Mouse (Mus musculus) granulocyte monocyte progenitor cell, adult 5-6 weeks (primary cell): Measurements from ENCODE around the gene Clmn. TPM values are rescaled to one million over a fixed set of nuclear protein-coding genes. Genes with fewer than 3 reads are reported as not detected.
A peak's percentile ranks its signal among the peaks of the same experiment; 100 is the strongest.

Experiments
- ATAC-seq: replicated peaks from 2 replicates; pipeline ENCODE4 v1.8.0; 2016; ENCODE audit warnings: mild to moderate bottlenecking, moderate TSS enrichment, inconsistent platforms; ENCODE audit not compliant: poor library complexity, severe bottlenecking
- total RNA-seq, 2 experiments: library from RNA; stranded (forward) in 1 of 2; stranded (reverse) in 1 of 2; fragments of 200-712, 200-1000 nt in 1 of 2; fragments of >200 nt in 1 of 2; fragmentation: Nextera tagmentation in 1 of 2; gene quantifications; 2 replicates each; pipeline ENCODE4 v1.2.3; 2014 to 2017

Clmn gene
- total RNA-seq, 2 experiments from 2014 or later: 0.84 TPM; not detected in 1

DNA sequence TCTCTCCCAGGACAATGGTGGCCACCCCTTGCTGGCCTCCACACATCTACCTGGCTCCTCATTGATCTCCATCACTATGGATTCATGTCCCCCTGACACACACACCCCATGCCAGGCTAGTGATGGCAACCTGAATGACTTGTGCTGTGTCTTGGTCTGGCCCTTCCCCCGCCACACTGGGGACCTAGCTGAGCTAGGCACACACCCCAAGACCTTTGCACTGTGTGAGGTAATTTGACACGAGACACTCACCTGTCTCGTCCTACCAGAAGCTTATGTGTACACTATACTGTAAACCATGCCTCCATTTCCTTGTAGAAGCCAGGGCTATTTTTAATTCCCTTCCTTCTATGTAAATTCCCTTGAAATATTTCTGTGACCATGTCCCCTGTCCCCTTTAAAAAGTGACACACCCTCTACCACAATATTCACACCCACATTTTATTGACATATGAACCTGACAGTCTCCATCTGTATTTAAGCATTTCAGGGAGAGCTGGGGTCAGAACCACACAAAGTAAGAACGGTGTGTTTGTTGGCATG is 16.7 kb upstream of the Clmn start:
- ATAC-seq: no peak

DNA sequence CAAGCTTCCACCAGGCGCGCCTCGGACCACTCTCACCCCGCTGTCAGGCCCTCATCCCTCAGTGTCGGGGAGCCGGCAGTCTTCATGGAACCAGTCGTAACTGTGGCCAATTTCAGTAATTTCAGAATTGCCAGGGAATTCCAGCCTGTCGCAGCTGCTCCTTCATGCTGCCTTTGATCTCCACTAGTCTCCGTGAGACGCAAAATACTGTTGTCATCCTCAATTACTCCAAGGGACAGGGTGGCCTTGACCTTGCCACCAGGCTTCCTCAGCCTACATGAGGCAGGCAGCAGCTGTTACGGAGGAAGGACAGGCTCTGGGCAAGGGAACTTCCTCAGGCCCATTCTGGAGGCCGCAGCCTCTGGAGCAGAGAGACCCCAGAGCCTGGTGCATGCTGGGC is 15.5 kb upstream of the Clmn start:
- ATAC-seq: no peak

GRCm38 (mm10) chr12:104879577-104879989 is 14.7 kb upstream of the Clmn start:
- no peak for ATAC-seq

GRCm38 (mm10) chr12:104876053-104876452 is 11.2 kb upstream of the Clmn start:
- no peak for ATAC-seq

DNA sequence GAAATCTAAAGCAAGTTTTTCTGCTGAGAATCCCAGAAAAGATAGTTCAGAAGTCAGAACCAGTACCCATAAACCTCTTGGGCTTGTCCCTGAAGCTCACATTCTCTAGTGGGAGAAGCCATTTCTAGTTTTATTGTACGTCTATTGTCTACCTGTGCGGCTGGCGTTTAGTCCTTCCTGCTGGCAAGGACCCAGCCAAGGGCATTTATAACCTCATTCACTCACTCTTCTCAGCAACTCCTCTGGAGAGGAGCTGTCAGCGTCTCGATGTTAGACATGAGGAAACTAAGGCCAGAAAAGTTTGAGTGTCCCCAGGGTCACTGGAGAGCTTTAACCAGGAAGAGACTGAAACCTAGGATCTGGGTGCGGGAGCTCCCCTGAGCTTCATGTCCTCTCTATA is 7.1 kb upstream of the Clmn start:
- no peak for ATAC-seq

DNA sequence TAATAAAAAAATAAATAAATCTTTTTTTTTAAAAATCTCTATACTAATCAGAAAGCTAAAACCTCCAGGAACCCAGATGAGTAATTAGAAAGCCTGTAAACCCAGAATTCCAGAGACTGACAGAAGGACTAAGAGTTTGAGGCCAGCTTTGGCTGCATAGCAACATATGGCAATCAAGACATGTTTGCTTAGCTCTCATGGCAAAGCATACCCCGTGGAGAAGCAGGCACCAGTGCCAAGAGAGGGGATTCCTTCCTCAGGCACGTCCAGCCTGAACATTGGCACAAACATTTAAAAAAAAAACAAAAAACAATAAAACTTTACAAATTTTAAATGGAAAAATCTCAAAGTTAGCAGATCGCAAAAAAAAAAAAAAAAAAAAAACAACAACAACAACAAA is 4.9 kb upstream of the Clmn start:
- no peak for ATAC-seq

DNA sequence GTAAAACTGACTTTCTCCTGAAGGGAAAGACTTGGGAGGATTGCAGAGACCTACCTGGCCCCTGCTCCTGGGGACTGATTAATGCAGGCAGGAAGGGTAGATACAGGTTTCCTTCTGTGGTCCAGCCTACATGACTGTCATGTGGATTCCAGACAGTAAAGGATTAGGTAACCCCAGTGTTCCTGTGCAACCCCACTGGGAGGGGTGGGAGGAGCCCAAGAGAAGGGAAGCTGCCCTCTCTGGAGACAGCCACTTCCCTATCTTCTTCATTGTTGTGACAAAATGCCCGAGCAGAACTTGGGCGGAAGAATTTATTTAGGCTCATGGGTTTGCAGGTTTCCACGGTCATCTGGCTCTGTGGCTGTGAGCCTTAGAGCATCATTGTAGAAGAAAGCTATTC is 3.6 kb upstream of the Clmn start:
- ATAC-seq: peak; percentile 87

DNA sequence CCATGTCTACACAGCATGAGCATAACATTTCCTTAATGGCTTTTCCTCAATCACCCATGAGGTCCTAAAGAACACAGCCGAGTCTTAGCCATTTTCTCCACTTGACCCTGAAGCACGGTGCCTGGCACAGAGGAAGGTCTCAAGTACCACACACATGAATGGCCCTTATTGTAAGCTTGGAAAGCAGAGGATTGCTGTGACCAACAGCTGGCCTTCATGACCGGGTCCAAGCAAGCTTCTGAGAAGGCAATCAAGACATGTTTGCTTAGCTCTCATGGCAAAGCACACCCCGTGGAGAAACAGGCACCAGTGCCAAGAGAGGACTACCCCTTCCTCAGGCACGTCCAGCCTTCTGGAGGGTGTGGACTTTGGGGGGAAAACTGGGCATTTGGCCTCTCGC is 3.0 kb upstream of the Clmn start:
- no peak for ATAC-seq

GRCm38 (mm10) chr12:104865166-104865535 is 275 bp upstream of the Clmn start:
- ATAC-seq: 0 out of 2 replicates have a peak, but pooled peaks have one; percentile 7

GRCm38 (mm10) chr12:104863653-104864052 is 1.2 kb downstream of the Clmn start:
- no peak for ATAC-seq

GRCm38 (mm10) chr12:104859140-104859539 is 5.7 kb downstream of the Clmn start:
- ATAC-seq: no peak

GRCm38 (mm10) chr12:104858732-104859131 is 6.1 kb downstream of the Clmn start:
- ATAC-seq: no peak

DNA sequence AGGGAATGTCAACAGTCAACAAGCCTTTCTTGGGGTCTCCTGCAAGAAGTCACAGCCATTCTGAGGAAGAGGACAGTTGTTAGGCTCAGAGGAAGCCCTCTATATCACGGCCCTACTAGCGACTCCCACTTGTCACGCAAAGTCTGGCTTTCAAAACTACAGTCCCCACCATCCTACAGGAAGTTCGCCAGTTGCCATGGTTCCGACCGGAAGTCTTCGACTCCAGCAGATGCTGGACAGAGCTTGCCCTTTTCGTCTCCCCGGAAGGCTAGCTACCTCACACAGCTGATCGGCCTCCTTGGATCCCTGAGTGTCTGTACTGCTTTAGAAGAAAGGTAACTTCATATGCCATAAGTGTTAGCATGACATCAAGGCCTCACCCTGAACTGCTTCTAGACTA is 7.3 kb downstream of the Clmn start:
- no peak for ATAC-seq

DNA sequence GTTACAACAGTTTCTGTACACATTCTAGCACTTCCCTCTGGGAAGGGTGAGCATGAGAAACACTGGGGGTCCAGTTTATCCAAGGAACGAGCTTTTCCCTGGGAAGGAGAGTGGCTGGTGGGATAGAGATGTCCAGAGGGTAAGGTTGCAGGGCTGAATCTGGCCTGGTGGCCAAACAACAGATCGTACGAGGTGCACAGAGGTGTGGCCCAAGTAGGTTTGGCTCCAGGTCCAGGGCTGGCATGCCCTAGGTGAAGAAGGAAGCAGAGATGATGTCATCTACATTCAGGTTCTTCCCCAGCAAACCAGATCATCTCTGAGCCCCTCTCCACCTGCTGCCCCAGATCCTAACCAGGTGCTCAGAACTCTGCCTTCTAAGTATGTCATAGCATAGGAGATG is 8.3 kb downstream of the Clmn start:
- no peak for ATAC-seq

- ATAC-seq: no peak
Observed at GRCm38 (mm10) chr12:104855548-104855947, 9.3 kb downstream of the Clmn start.

DNA sequence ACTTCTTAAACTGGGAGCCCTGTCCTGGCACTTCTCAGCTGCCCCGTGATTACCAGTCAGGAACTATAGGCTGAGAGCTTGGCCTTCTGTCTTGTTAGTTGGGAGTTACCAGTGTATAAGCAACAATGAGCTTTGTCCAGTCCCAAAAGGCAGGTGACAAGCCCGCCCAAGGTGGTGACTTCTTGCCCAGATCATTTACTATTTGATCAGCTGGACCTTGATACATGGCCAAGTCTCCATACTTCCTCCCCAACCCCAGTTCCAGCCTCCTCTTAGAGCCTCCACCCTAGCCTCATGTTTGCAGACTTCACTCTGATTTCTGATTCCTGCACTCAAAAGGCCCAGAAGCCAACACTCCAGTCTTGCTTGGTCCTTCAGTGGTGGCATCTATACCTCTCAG is 10.1 kb downstream of the Clmn start:
- no peak for ATAC-seq

DNA sequence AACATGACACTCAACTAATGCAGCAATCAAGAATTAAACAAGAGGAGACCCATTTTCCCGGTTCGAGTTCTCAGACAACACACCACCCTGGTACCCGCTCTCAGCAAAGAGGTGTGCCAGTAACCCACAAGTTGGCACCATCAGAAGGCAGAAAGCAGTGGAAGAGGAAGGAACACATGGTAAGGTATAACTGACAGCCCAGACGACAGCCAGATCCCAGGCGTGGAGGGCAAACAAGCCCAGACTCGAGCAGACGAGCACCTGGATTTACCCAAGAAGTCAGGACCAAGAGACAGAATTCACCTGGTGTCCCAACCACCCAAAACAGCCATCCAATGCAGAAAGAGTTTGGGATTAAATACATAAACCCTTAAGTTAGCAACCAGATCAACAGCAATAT is 11.5 kb downstream of the Clmn start:
- no peak for ATAC-seq

DNA sequence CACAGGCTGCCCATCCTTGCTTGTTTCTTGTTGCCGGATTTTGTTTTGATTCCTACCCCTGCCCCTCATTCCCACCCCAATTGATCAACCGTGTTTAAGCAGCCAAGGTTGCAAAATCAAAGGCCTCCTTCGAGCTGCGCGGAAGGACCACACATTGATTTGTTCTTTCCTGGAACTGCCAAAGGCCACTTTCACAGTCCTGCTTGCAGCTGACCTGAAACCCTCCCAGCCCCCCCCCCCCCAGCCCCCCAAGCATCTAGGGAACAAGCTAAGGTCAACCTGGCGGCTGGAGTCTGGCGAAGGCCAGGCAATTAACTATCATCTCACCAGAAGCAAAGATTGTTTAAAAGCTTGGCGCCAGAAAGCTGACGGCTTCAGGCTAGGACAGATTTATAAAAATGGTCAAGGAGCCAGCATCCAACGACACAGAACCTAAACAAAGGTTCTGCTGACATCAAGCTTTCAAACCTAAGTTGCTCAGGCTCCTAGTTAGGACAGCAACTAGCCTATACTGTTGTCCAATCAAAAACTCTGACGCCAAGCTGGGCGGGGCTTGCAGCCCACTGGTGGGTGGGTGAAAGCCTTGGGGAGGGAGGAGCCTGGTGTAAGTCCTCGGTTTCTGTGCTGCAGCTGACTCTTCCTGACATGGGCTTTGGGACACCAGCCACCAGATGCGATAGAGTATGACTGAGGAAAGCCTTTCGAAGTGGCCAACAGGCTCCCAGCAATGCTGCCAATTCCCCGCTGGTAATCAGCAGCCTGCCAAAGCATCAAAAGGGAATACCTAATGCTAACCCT is 13.0 kb downstream of the Clmn start:
- ATAC-seq: peak; percentile 61

- no peak for ATAC-seq
Observed at GRCm38 (mm10) chr12:104850119-104850518, 14.8 kb downstream of the Clmn start.

- ATAC-seq: no peak
Observed at GRCm38 (mm10) chr12:104848667-104849066, 16.2 kb downstream of the Clmn start.

GRCm38 (mm10) chr12:104847227-104847626 is 17.6 kb downstream of the Clmn start:
- ATAC-seq: no peak

DNA sequence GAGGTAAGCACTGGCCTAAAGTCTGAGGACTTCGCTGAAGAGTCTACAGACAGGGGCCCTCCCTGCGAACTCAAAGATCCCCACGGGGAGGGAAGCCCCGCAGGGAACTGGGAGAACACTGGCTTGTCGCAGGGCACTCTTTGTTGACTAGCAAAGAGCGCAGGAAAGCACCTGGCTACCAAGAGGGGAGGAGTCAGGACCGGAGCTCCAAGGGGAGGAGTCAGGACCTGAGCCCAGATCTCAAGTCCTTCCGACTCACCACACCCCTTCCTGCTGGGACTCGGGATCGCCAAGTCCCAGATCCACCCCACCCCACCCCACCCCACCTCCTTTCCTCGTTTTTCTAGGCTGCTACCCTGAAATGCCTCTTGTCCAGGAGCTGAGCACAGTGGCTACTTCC is 19.2 kb downstream of the Clmn start:
- ATAC-seq: peak; percentile 29
